Mouse (Mus musculus): ENCODE measurements around the gene Olfr477. TPM values are rescaled to one million over a fixed set of nuclear protein-coding genes. Genes with fewer than 3 reads are reported as not detected.

Olfr477 gene
- polyA plus RNA-seq (2015; fragmentation: Nextera tagmentation; extraction: Ambion mirVana): not detected in 2 replicates

DNA sequence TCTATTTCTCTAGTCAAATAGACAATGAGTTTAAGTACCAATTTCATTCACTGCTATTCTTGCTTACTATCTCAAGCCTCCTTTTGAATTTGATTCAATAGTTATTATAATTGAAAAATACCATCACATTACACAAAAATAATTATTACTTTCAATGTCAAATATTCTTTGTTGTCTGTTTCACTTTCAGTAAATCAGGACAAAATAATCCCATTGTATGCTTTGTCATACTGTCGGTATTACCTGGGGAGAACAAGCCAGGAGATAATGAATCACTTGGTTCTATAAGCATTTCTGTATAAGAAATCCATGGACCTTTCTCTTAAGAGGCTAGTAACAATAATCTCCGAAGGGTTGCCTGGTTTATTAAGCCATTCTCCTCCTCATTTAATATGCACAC is at the start of gene Olfr477:
Gene Olfr477 (plus strand): TSS at position 301 of the 400 bp plus-strand sequence.

GRCm38 (mm10) chr7:107954343-107954742 is 32.1 kb upstream of the Olfr477 start, which contains the start of gene Olfr474:
Gene Olfr474, plus strand, starts transcription at chr7:107954643.

GRCm38 (mm10) chr7:107964503-107964902 is 22.0 kb upstream of the Olfr477 start, which contains the start of gene Olfr476:
Gene Olfr476, plus strand, starts transcription at chr7:107964803.

GRCm38 (mm10) chr7:108033889-108034288 is 47.4 kb downstream of the Olfr477 start, which contains the start of gene Olfr478:
Gene Olfr478, minus strand, starts transcription at chr7:108033989.

Other genes starting within 250 kb of the Olfr477 start
- gene Cyb5r2, start 228.7 kb upstream of the Olfr477 start, polyA plus RNA-seq (2015; fragmentation: Nextera tagmentation; extraction: Ambion mirVana): 0.06 and 0.17 TPM in 2 replicates
- gene Ovch2, start 185.5 kb upstream of the Olfr477 start, polyA plus RNA-seq (2015; fragmentation: Nextera tagmentation; extraction: Ambion mirVana): not detected in 2 replicates
- gene Olfr467, start 174.4 kb upstream of the Olfr477 start, polyA plus RNA-seq (2015; fragmentation: Nextera tagmentation; extraction: Ambion mirVana): not detected in 2 replicates
- not detected in 2 replicates for gene Olfr469, start 161.2 kb upstream of the Olfr477 start, polyA plus RNA-seq (2015; fragmentation: Nextera tagmentation; extraction: Ambion mirVana)
- not detected in 2 replicates for gene Olfr470, start 139.2 kb upstream of the Olfr477 start, polyA plus RNA-seq (2015; fragmentation: Nextera tagmentation; extraction: Ambion mirVana)
- not detected in 2 replicates for gene Olfr472, start 88.8 kb upstream of the Olfr477 start, polyA plus RNA-seq (2015; fragmentation: Nextera tagmentation; extraction: Ambion mirVana)
- not detected in 2 replicates for gene Olfr473, start 56.2 kb upstream of the Olfr477 start, polyA plus RNA-seq (2015; fragmentation: Nextera tagmentation; extraction: Ambion mirVana)
- not detected in 2 replicates for gene Olfr474, start 32.0 kb upstream of the Olfr477 start, polyA plus RNA-seq (2015; fragmentation: Nextera tagmentation; extraction: Ambion mirVana)
- not detected in 2 replicates for gene Olfr476, start 21.9 kb upstream of the Olfr477 start, polyA plus RNA-seq (2015; fragmentation: Nextera tagmentation; extraction: Ambion mirVana)
- gene Olfr478, start 47.3 kb downstream of the Olfr477 start, polyA plus RNA-seq (2015; fragmentation: Nextera tagmentation; extraction: Ambion mirVana): not detected in 2 replicates
- gene Olfr479, start 64.0 kb downstream of the Olfr477 start, polyA plus RNA-seq (2015; fragmentation: Nextera tagmentation; extraction: Ambion mirVana): not detected in 2 replicates
- gene Olfr480, start 80.7 kb downstream of the Olfr477 start, polyA plus RNA-seq (2015; fragmentation: Nextera tagmentation; extraction: Ambion mirVana): not detected in 2 replicates
- gene Olfr481, start 93.2 kb downstream of the Olfr477 start, polyA plus RNA-seq (2015; fragmentation: Nextera tagmentation; extraction: Ambion mirVana): not detected in 2 replicates
- gene Olfr482, start 110.9 kb downstream of the Olfr477 start, polyA plus RNA-seq (2015; fragmentation: Nextera tagmentation; extraction: Ambion mirVana): 0.12 TPM in 2 replicates
- not detected in 2 replicates for gene Olfr483, start 114.2 kb downstream of the Olfr477 start, polyA plus RNA-seq (2015; fragmentation: Nextera tagmentation; extraction: Ambion mirVana)
- not detected in 2 replicates for gene Olfr484, start 140.8 kb downstream of the Olfr477 start, polyA plus RNA-seq (2015; fragmentation: Nextera tagmentation; extraction: Ambion mirVana)
- gene Olfr485, start 173.2 kb downstream of the Olfr477 start, polyA plus RNA-seq (2015; fragmentation: Nextera tagmentation; extraction: Ambion mirVana): not detected in 2 replicates
- not detected in 2 replicates for gene Olfr486, start 186.0 kb downstream of the Olfr477 start, polyA plus RNA-seq (2015; fragmentation: Nextera tagmentation; extraction: Ambion mirVana)
- not detected in 2 replicates for gene Olfr487, start 227.9 kb downstream of the Olfr477 start, polyA plus RNA-seq (2015; fragmentation: Nextera tagmentation; extraction: Ambion mirVana)

Data from spleen, postnatal 0 days (tissue).